Comparison of ENCODE assay signal across 28 mouse cellular contexts in the genomic region with DNA sequence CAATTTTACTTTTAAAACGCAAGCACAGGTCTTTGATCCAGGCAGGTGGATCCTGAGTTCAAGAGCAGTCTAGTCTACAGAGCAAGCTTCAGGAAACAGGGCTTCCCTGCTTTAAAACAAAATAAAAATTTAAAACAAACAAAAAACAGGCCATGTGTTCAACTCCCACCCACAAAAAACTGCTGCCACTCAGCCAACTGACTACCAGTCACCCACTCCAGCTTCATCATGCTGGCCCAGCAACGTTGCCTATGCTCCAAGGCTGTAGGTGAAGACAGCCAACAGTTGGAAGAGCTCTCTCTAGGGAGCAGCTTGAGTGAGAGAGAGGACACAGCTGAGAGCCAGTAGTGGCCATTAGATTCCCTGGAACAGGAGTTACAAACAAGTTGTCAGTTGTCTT. TPM values are rescaled to one million over a fixed set of nuclear protein-coding genes. Genes with fewer than 3 reads are reported as not detected.
DNase-seq lines count a peak whose midpoint lies in the region; ATAC-seq and TF ChIP-seq lines count a peak whose summit lies in the region.
"Had no signal": no experiment of that assay in that cellular context is flagged by ENCODE, and none has a peak within 500 bp of the region (broad histone marks: within the 10 kb centered on the region; RNA-seq: fewer than 3 reads in every experiment).

No protein-coding gene starts in this region.

- 84% methylated on average over 2 of the region's 2 CpGs for WGBS in liver, embryonic 12.5 days (ENCODE audit: insufficient replicate concordance)
- 71% methylated on average over 2 of the region's 2 CpGs for WGBS in liver, postnatal 0 days (ENCODE audit: insufficient replicate concordance)
- 94% methylated on average over 2 of the region's 2 CpGs for WGBS in stomach, postnatal 0 days

- H3K9me3 ChIP-seq in liver, embryonic 12.5 days (replicated peaks) = no peaks in the 10 kb centered on the region
- no peaks in the 10 kb centered on the region for H3K9me3 ChIP-seq in liver, postnatal 0 days (ENCODE audit: low read length)
- no peaks in the 10 kb centered on the region for H3K9me3 ChIP-seq in stomach, postnatal 0 days (ENCODE audit: control insufficient read depth, low read length)
- H3K9me3 ChIP-seq: embryonic facial prominence, embryonic 10.5 days; embryonic facial prominence, embryonic 13.5 days; forebrain, embryonic 12.5 days; forebrain, embryonic 15.5 days; heart, embryonic 12.5 days; heart, embryonic 15.5 days; hindbrain, embryonic 10.5 days; hindbrain, embryonic 13.5 days had no signal

- no peak for TF ChIP-seq EP300 in liver, postnatal 0 days (IDR thresholded peaks at IDR 0.05; ENCODE audit: low read depth)
- TF ChIP-seq EP300 in stomach, postnatal 0 days (optimal IDR thresholded peaks at IDR 0.05) = no peak

- H3K4me3 ChIP-seq in liver, embryonic 12.5 days = no peak overlapping the region
- no peak overlapping the region for H3K4me3 ChIP-seq in liver, postnatal 0 days (ENCODE audit: low read depth, low read length)
- no peak overlapping the region for H3K4me3 ChIP-seq in stomach, postnatal 0 days (ENCODE audit: low read depth, low read length)
- H3K4me3 ChIP-seq: embryonic facial prominence, embryonic 10.5 days; embryonic facial prominence, embryonic 13.5 days; erythroblast, embryonic 14.5 days; forebrain, embryonic 12.5 days; forebrain, embryonic 15.5 days; heart, embryonic 12.5 days; heart, embryonic 15.5 days; hindbrain, embryonic 10.5 days; hindbrain, embryonic 13.5 days had no signal

- no peak for ATAC-seq in liver, embryonic 12.5 days
- ATAC-seq in liver, postnatal 0 days = no peak
- no peak for ATAC-seq in stomach, postnatal 0 days (ENCODE audit: low FRiP score, low TSS enrichment)
- ATAC-seq in activated CD4-positive, CD25-positive, alpha-beta regulatory T cell, adult 4 months = no peak
- ATAC-seq: CD4-positive, CD25-positive, alpha-beta regulatory T cell, adult 4 months; forebrain, embryonic 15.5 days; hindbrain, embryonic 16.5 days had no signal

- H3K4me2 ChIP-seq in liver, embryonic 12.5 days = no peak overlapping the region
- H3K4me2 ChIP-seq in liver, postnatal 0 days (ENCODE audit: low read depth, low read length) = no peak overlapping the region
- no peak overlapping the region for H3K4me2 ChIP-seq in stomach, postnatal 0 days (replicated peaks; ENCODE audit: low read depth)
- H3K4me2 ChIP-seq: embryonic facial prominence, embryonic 13.5 days; forebrain, embryonic 12.5 days; forebrain, embryonic 15.5 days; heart, embryonic 12.5 days; heart, embryonic 15.5 days; hindbrain, embryonic 13.5 days had no signal

- H3K36me3 ChIP-seq in liver, embryonic 12.5 days = peaks cover 37% of the 10 kb centered on the region
- peaks cover 27% of the 10 kb centered on the region for H3K36me3 ChIP-seq in liver, postnatal 0 days (replicated peaks; ENCODE audit: insufficient read depth, low read length)
- peaks cover 8% of the 10 kb centered on the region; the same call in 1 of the 2 replicates for H3K36me3 ChIP-seq in stomach, postnatal 0 days (ENCODE audit: control insufficient read depth, insufficient read depth, low read length)

- peaks cover 55% of the 10 kb centered on the region for H3K4me1 ChIP-seq in liver, embryonic 12.5 days
- peaks cover 9% of the 10 kb centered on the region for H3K4me1 ChIP-seq in liver, postnatal 0 days (ENCODE audit: insufficient read depth)
- H3K4me1 ChIP-seq in stomach, postnatal 0 days (replicated peaks; ENCODE audit: control insufficient read depth, insufficient read depth) = no peaks in the 10 kb centered on the region
- H3K4me1 ChIP-seq: forebrain, embryonic 12.5 days; forebrain, embryonic 15.5 days had no signal

- H3K9ac ChIP-seq in liver, embryonic 12.5 days = no peak overlapping the region
- no peak overlapping the region for H3K9ac ChIP-seq in liver, postnatal 0 days (replicated peaks)
- H3K9ac ChIP-seq in stomach, postnatal 0 days (ENCODE audit: low read length) = no peak overlapping the region
- H3K9ac ChIP-seq: embryonic facial prominence, embryonic 13.5 days; forebrain, embryonic 12.5 days; forebrain, embryonic 15.5 days; heart, embryonic 12.5 days; heart, embryonic 15.5 days; hindbrain, embryonic 13.5 days had no signal

- no peak for TF ChIP-seq CTCF in liver, postnatal 0 days (IDR thresholded peaks at IDR 0.05; ENCODE audit: low read depth)
- TF ChIP-seq CTCF in stomach, postnatal 0 days (IDR thresholded peaks at IDR 0.05; ENCODE audit: low read depth) = no peak

- peak; percentile 50 to 69 for DNase-seq in layer of hippocampus, adult 18-20 months (ENCODE audit: low spot score in 2 of 2)
- no peak for DNase-seq in layer of hippocampus, adult 11-12 months (ENCODE audit: low spot score)
- no peak for DNase-seq in liver, postnatal 0 days
- peak; percentile 30 for DNase-seq in adipocyte (ENCODE audit: low spot score)
- DNase-seq in layer of hippocampus, adult 9-10 months (ENCODE audit: low spot score) = peak; percentile 20
- DNase-seq in stomach, postnatal 0 days (ENCODE audit: low spot score) = no peak
- DNase-seq: adrenal gland, postnatal 10 days; adrenal gland, postnatal 36 days; cerebellum, adult 18-20 months; cerebellum, postnatal 36 days; embryo, embryonic 11 days; gastrocnemius, postnatal 14 days; heart, adult 11 months; heart, postnatal 10 days; heart, postnatal 36 days had no signal

- peak overlapping the region; percentile 67; the same call in 1 of the 2 replicates for H3K27ac ChIP-seq in liver, embryonic 12.5 days
- no peak overlapping the region for H3K27ac ChIP-seq in liver, postnatal 0 days (ENCODE audit: low read depth)
- no peak overlapping the region for H3K27ac ChIP-seq in stomach, postnatal 0 days (replicated peaks)
- H3K27ac ChIP-seq: embryonic facial prominence, embryonic 10.5 days; embryonic facial prominence, embryonic 13.5 days; forebrain, embryonic 12.5 days; forebrain, embryonic 15.5 days; heart, embryonic 15.5 days; hindbrain, embryonic 10.5 days; hindbrain, embryonic 13.5 days had no signal

- no peaks in the 10 kb centered on the region for H3K27me3 ChIP-seq in liver, embryonic 12.5 days (replicated peaks)
- H3K27me3 ChIP-seq in liver, postnatal 0 days (ENCODE audit: insufficient read depth, low read length) = no peaks in the 10 kb centered on the region
- no peaks in the 10 kb centered on the region for H3K27me3 ChIP-seq in stomach, postnatal 0 days (ENCODE audit: control insufficient read depth, insufficient read depth, low read length)
- H3K27me3 ChIP-seq: embryonic facial prominence, embryonic 13.5 days; forebrain, embryonic 12.5 days; forebrain, embryonic 15.5 days; heart, embryonic 12.5 days; heart, embryonic 15.5 days; hindbrain, embryonic 13.5 days had no signal

RNA-seq across cellular contexts. Expression of gene Ppfia1, which starts 31.6 kb away (rescaled TPM):
- 10 to 100 TPM; 35.6 to 37.0 TPM for total RNA-seq in layer of hippocampus, adult 18-20 months (2021)
- 29.1 and 29.9 TPM in 2 replicates for polyA plus RNA-seq in liver, embryonic 12.5 days (2016; fragmentation: Nextera tagmentation; extraction: Ambion mirVana)
- 7.1 and 8.2 TPM in 2 replicates for polyA plus RNA-seq in liver, postnatal 0 days (2015; fragmentation: Nextera tagmentation; extraction: Ambion mirVana)
- 15.2 and 16.1 TPM in 2 replicates for polyA plus RNA-seq in stomach, postnatal 0 days (2015; fragmentation: Nextera tagmentation; extraction: Ambion mirVana)
- 10 to 100 TPM; 24.3 to 24.7 TPM for polyA plus RNA-seq in activated CD4-positive, CD25-positive, alpha-beta regulatory T cell, adult 4 months (2017; shearing (Covaris generic))

RNA-seq across cellular contexts. Expression of gene Cttn, which starts 51.1 kb away (rescaled TPM):
- total RNA-seq in layer of hippocampus, adult 18-20 months (2021) = 100 to 1,000 TPM; 179 to 196 TPM
- polyA plus RNA-seq in liver, embryonic 12.5 days (2016; fragmentation: Nextera tagmentation; extraction: Ambion mirVana) = 61.7 and 65.3 TPM in 2 replicates
- polyA plus RNA-seq in liver, postnatal 0 days (2015; fragmentation: Nextera tagmentation; extraction: Ambion mirVana) = 24.8 and 29.0 TPM in 2 replicates
- 137 and 141 TPM in 2 replicates for polyA plus RNA-seq in stomach, postnatal 0 days (2015; fragmentation: Nextera tagmentation; extraction: Ambion mirVana)
- 1 to 10 TPM; 2.8 to 4.2 TPM for polyA plus RNA-seq in activated CD4-positive, CD25-positive, alpha-beta regulatory T cell, adult 4 months (2017; shearing (Covaris generic))

Comparison
In these comparisons a context has a peak if more than half of its experiments do, and no peak if none do; other contexts are left out.
1. DNase-seq: peak in layer of hippocampus, adult 18-20 months (2 of 2), adipocyte (single experiment) and layer of hippocampus, adult 9-10 months (single experiment); none in layer of hippocampus, adult 11-12 months (single experiment), liver, postnatal 0 days (single experiment) and stomach, postnatal 0 days (single experiment).